Mouse (Mus musculus) urinary bladder, adult 2 months (tissue): Measurements from ENCODE around the gene Pus7l. TPM values are rescaled to one million over a fixed set of nuclear protein-coding genes. Genes with fewer than 3 reads are reported as not detected.
"Not testable (repeated sequence)": the region's sequence is repeated elsewhere in the genome, so short reads cannot be mapped to it uniquely, and the experiment has no call there.

ENCODE experiments used
- DNase-seq: peaks from one replicate; pipeline ENCODE4 v3.0.0; 2022; ENCODE audit warnings: low spot score
- polyA plus RNA-seq: library from polyadenylated mRNA; depleted of rRNA; stranded (reverse); fragments of >200 nt; gene quantifications from 2 replicates; pipeline ENCODE4 v1.2.3, GENCODE M21; 2012

Pus7l gene
- polyA plus RNA-seq, 1 experiment = 5.0 TPM

DNA sequence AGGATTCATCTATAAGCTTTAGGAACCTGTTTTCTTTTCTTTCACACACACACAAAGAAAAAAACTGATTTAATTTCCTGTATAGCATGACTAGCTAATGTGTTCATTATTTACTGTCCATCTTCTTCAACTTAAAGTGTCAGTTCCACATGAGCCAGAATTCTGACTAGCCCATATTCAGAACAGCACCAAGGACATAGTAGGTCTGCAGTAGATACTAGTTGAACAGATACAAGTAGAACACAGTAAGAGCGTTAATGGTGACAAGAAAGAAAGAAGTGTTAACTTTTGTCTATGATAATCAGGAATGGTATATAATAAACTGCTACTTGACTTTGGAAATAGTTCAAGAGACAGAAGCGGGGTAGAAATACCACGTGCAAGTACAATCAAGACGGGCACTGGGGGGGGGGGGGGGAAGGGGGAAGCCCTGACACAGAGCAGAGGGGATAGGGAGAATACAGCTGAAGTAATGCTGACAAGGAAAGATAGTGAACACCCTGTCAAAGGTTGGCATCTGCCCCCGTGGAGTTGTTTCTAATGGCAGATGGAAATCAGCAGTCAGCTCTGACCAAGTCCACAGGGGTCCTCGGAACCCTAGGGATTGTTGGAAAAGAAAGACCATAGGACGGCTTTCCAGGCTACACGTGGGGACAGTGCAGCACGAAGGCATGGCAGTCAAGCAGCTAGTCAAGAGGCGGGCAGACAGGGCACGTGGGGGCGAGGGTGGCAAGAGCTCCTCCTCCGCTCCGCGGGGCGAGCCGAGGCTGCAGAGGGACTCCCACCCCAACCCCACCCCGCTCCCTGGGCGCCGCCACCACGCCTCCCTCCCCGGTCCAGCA, 559 bp downstream of the Pus7l start:
- no peak for DNase-seq

- DNase-seq = no peak
These were observed 4.1 kb downstream of the Pus7l start for GRCm38 (mm10) chr15:94539296-94539695.

GRCm38 (mm10) chr15:94535521-94535920, 7.8 kb downstream of the Pus7l start:
- no peak for DNase-seq

DNA sequence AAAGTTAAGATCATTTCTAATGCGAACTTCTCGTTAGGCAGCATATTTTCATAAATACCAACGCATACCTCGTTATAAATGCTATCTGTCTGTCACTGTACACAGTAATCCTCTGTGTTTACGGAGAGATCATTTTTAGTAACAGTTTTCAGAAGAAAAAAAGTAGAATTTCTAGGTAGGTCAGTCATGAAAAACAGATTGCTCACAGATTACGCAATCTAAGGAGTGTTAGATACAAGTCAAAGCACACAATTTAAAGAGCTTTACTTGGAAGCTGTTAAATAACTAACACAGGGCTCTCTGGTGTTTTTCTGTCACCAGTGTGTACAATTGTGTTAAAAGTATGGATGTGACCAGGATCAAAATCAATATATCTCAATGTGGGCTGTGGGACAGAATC, 10.4 kb downstream of the Pus7l start:
- no peak for DNase-seq

DNA sequence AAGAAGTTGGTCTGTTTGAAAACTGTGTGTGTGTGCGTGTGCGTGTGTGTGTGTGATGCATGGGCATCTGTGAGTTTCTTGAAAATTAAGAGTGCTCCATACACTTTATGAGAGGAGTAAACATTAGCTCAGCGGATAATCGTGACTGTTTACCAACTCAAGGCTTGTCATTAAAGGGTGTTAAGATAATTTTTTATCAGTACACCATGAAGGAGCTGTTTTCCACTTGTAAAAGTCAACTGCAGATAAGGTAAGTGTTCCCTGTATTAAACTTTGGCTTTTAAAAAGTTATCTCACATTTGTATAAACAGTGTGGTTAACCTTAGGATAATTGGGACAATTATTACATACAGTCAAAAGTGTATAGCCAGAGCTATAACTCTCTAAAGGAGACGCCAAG, 11.0 kb downstream of the Pus7l start:
- DNase-seq = no peak

- no peak for DNase-seq
These were observed 12.8 kb downstream of the Pus7l start for GRCm38 (mm10) chr15:94530519-94530918.

GRCm38 (mm10) chr15:94524956-94525355, 18.4 kb downstream of the Pus7l start:
- no peak for DNase-seq

DNA sequence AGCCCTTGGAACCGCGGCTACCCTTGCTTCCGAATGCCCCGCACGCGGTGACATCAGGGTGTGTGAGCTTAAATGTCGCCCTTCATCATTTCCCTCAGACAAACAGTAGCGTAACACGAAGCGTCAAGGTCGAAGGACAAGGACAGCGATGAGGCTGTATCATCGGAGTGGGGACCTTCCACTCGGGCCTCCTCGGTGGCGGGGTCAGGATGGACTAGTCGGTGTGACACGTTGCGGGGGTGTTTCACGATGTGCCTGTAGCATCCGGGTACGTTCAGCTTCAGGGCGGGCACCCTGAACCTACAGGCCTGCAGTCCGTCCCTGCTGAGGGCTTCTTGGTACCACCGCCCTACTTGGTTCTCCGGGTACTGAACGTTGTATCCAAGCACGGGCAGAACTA, 20.1 kb downstream of the Pus7l start:
- no peak for DNase-seq

DNA sequence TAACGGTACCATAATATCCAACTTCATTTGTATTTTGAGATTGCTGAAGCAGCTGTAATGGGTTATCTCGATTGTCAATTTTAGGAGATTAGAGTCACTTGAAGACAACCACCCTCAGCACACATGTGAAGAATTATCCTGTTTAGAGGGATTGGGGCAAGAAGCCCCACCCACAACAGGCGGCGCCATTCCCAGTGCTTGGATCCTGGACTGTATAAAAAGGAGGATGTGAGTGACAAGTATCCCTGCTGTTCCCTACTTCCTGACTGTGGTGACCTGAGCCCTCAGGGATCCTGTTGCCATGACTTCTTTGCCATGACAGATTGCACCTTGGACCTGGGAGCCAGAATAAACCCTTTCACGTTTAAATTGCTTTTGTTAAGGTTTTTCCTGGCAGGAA, 22.4 kb downstream of the Pus7l start:
- no peak for DNase-seq

GRCm38 (mm10) chr15:94520205-94520900, 23.0 kb downstream of the Pus7l start:
- no peak for DNase-seq

GRCm38 (mm10) chr15:94517913-94518491, 25.3 kb downstream of the Pus7l start:
- no peak for DNase-seq

DNA sequence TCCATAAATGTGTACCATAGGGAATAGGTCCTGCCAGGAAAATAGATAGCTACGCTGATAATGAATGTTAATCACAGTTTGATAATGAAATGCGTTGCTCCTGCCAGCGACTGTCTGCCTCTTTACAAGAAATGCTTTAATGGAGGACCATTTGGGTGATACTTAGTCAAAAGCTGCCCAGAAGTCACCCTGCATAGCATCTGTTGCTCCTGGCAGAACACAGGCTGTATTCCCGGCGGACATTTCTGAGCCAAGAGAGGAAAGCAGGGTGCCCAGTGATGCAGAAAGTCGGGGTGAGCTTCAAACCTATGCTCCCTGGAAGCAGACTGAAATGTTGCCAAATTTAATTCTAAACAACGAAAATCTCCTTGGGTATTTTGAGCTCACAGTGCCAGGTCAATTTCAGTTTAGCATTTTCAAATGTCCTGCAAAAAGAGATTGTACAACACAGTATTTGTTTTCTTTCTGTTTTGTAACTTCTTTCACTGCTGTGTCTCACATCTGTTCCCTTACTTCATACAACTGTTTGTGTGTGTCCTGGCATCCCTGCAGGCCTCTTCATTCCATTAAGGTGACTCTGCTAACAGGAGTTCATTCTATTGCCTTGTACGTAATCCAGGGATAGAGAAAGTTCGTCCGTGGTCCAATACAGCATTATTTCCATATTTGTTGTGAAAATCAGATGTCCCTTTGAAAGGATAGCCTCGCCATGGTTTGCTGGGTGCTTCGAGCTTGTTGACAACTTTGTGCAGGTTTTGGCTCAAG, 39.7 kb downstream of the Pus7l start:
- DNase-seq = no peak

GRCm38 (mm10) chr15:94499260-94499659, 44.1 kb downstream of the Pus7l start:
- no peak for DNase-seq

DNA sequence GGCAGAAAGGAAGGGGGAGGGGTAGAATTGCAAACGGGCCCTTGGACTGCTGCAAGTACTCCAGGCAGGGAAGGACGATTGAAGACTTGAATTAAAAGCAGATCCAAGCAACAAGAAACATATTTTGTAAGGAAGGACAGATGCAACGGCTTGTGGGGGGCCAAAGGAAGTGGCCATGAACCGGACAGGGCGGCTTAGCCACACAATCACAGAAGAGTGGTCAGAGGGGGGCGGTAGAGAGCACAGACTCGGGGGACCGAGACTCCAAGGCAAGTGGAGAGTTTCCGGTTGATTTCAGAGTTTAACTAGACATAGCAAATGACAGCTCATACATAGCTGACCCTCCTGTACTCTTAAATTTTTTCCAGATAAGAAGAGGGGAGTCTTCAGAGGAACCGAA, 47.4 kb downstream of the Pus7l start:
- no peak for DNase-seq

DNA sequence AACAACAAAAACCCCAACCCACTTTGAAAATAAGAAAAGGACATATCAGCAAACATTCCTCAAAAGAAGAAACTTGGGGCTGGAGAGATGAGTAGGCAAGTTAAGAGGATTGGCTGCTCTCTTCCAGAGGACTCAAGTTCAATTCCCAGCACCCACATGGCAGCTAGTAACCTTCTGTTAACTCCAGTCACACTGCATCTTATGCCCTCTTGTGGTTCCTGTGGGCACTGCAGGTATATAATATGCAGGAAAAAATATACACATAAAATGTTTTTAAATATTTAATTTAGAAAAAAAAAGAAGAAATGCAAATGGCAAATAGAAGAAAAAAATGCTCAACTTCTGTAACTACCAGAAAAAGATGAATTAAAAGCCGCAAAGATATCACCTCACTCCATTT, 48.9 kb downstream of the Pus7l start:
- DNase-seq = no peak

DNA sequence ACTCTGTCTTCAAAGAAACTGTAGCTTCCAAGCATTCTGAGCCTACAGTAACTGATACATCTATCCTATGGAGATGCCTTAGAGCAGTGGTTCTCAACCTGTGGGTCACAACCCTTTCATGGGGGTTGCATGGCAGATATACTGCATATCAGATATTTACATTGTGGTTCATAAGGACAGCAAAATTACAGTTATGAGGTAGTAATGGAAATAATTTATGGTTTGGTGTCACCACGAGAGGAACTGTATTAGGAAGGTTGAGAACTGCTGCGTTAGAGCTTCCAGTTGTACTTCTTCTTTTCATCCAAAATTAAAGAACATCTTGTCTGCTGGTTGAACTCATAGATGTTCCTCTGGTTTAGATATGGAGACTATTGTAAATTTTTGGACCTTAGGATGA, 53.9 kb downstream of the Pus7l start:
- no peak for DNase-seq

DNA sequence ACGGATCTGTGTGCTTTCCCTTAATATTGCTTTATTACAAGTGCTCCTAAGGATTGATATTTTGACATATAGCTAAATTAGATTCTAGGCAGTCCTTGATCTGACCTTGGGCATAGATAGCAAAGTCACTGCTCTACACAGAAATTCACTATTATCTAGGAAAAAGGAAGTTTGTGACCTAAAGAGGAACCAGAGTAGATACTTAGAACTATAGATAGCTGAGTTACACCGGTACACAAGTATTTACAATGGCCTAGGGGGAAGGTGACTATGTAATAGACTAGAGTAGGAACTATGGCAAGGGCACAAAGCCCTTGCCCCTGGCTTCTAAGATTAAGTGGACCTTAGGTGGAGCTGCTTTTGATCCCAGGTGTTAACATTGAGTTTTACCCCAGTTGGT, 55.3 kb downstream of the Pus7l start:
- not testable (repeated sequence) for DNase-seq

DNA sequence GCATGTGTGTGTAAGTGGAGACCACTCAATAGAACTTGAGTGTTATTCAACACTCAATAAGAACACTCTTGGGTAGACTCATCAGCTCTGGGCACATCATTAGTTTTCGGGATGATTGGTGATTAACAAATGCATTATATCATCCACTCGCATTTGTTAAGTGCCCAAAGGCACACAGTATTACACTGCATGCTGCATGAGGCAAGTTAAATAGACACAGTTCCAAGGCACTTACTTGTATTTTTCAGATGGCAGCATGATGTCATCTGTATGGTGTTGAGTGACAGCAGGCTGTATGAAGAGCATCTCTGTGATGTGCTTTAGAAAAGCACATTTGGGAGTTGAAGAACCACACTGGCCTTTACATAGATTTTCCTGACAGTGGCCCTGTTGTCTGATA, 60.8 kb downstream of the Pus7l start:
- DNase-seq = no peak

- DNase-seq = no peak
These were observed 62.6 kb downstream of the Pus7l start for GRCm38 (mm10) chr15:94480792-94481191.

GRCm38 (mm10) chr15:94480248-94480647, 63.1 kb downstream of the Pus7l start:
- no peak for DNase-seq

- DNase-seq = no peak
These were observed 63.7 kb downstream of the Pus7l start for GRCm38 (mm10) chr15:94479513-94480136.

DNA sequence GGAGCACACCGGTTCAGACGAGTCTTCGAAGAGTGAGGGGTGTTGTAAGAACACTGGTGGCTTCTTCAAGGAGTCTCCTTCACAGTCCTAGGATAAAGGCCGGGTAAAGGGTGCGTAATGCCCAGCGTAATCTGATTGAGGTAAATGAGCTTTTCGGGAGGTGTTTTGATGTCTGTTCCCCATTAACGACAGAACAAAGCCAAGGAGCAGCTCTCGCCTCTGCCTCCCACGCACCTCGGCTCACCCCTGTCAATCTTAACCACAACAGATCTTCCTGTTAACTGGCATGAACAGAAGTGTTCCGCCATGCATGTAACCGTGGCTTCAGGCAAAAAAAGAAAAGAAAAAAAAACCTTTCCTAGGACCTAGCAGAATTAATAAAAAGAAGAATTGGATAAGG, 64.6 kb downstream of the Pus7l start:
- no peak for DNase-seq
